Mouse (Mus musculus) intestine, embryonic 14.5 days (tissue): ENCODE data around the gene Tob1. TPM values are rescaled to one million over a fixed set of nuclear protein-coding genes. Genes with fewer than 3 reads are reported as not detected.

Experiments
- ATAC-seq: fragments of 200-750 bp; cut with Nextera tagmentation; replicated peaks from 2 replicates; pipeline ENCODE4 v1.8.0; 2017; ENCODE audit warnings: low read depth, moderate number of reproducible peaks, moderate TSS enrichment, moderate library complexity; ENCODE audit not compliant: low FRiP score, low TSS enrichment
- DNase-seq: peaks from one replicate; pipeline ENCODE4 v3.0.0-alpha.2; 2018; ENCODE audit warnings: low spot score
- H3K27ac ChIP-seq: fragments of 300-500 bp; sonication (generic); 2 replicates; pipeline ENCODE4 v1.5.1; 2014; ENCODE audit warnings: low read depth, mild to moderate bottlenecking, control low read depth
- H3K27me3 ChIP-seq: fragments of 300-500 bp; sonication (generic); replicated peaks from 2 replicates; pipeline ENCODE4 v1.6.1; 2014; ENCODE audit warnings: low read length, control low read depth; ENCODE audit not compliant: control insufficient read depth, insufficient read depth
- H3K36me3 ChIP-seq: fragments of 300-500 bp; sonication (generic); 2 replicates; pipeline ENCODE4 v1.6.1; 2014; ENCODE audit warnings: low read length, control low read depth; ENCODE audit not compliant: control insufficient read depth, insufficient read depth
- H3K4me1 ChIP-seq: fragments of 300-500 bp; sonication (generic); replicated peaks from 2 replicates; pipeline ENCODE4 v1.6.1; 2014; ENCODE audit warnings: low read length, control low read depth, mixed read lengths; ENCODE audit not compliant: control insufficient read depth, insufficient read depth
- H3K4me2 ChIP-seq: fragments of 300-500 bp; sonication (generic); 2 replicates; pipeline ENCODE4 v1.6.1; 2014; ENCODE audit warnings: low read length
- H3K4me3 ChIP-seq: fragments of 300-500 bp; sonication (generic); 2 replicates; pipeline ENCODE4 v1.5.1; 2014; ENCODE audit warnings: low read depth, low read length, control low read depth, mixed read lengths
- H3K9ac ChIP-seq: fragments of 300-500 bp; sonication (generic); 2 replicates; pipeline ENCODE4 v1.6.1; 2014; ENCODE audit warnings: mild to moderate bottlenecking, low read length
- H3K9me3 ChIP-seq: fragments of 300-500 bp; sonication (generic); 2 replicates; pipeline ENCODE4 v1.6.1; 2016; ENCODE audit warnings: low read length, control low read depth; ENCODE audit not compliant: control insufficient read depth
- WGBS: fragments of 180-500 bp; shearing (Covaris S2); extraction: QIAGEN DNeasy Blood & Tissue Kit; methylation state at CpG from one replicate; pipeline ENCODE4 v1.1.7; 2014; 5-methylcytosine and 5-hydroxymethylcytosine counted together
- polyA plus RNA-seq: library from polyadenylated mRNA; unstranded; fragments of >200 nt; fragmentation: Nextera tagmentation; extraction: Ambion mirVana; gene quantifications from 2 replicates; pipeline ENCODE4 v1.2.1, GENCODE M21; 2014

Tob1 gene
- polyA plus RNA-seq, 1 experiment from 2014 or later = 24.1 TPM

DNA sequence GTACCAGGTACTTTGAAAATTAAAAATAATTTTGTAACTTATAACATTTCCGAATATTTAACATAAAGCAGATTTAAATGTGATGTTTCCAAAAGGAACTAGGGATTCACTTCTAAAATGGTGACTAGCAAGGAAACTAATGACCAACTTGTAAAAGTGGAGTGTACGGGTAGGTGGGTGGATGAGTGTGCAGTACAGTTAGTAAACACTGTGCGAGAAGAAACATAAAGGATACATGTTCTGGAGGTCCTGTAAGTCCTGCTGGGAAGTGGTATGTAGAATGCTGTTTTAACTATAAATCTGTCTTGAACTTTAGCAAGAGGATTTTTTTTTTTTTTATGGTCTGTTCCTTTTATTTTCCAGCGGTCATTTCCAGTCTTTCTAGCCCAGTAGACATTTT, 1.7 kb downstream of the Tob1 start:
- DNase-seq (no peak), ATAC-seq (no peak)
- Histone ChIP-seq H3K27me3 (no peaks in the 10 kb centered on the region), H3K4me1 (peaks cover 7% of the 10 kb centered on the region), H3K4me2 (peak overlapping the region; percentile 100), H3K4me3 (peak overlapping the region; percentile 67), H3K9ac (no peak overlapping the region; the same call in 1 of the 2 replicates), H3K9me3 (no peaks in the 10 kb centered on the region), H3K36me3 (peaks cover 19% of the 10 kb centered on the region), H3K27ac (no peak overlapping the region)
- 59% methylated on average over 4 of the region's 4 CpGs for WGBS

DNA sequence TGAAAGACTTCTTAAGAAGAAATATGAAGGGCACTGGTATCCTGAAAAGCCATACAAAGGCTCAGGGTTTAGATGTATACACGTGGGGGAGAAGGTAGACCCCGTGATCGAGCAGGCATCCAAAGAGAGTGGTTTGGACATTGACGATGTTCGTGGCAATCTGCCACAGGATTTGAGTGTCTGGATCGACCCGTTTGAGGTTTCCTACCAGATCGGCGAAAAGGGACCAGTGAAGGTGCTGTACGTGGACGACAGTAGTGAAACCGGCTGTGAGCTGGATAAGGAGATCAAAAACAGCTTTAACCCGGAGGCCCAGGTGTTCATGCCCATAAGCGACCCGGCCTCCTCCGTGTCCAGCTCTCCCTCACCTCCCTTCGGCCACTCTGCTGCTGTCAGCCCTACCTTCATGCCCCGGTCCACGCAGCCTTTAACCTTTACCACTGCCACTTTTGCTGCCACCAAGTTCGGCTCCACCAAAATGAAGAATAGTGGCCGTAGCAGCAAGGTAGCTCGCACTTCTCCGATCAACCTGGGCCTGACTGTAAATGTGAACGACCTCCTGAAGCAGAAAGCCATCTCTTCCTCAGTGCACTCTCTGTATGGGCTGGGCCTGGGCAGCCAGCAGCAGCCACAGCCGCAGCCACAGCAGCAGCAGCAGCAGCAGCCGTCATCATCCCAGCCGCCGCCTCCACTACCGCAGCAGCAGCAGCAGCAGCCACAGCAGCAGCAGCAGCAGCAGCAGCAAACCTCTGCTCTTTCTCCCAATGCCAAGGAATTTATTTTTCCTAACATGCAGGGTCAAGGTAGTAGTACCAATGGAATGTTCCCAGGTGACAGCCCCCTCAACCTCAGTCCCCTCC, 2.7 kb downstream of the Tob1 start:
- Histone ChIP-seq H3K9me3 (no peaks in the 10 kb centered on the region), H3K9ac (no peak overlapping the region), H3K4me2 (no peak overlapping the region), H3K27ac (no peak overlapping the region), H3K36me3 (peaks cover 19% of the 10 kb centered on the region), H3K4me3 (no peak overlapping the region), H3K4me1 (peaks cover 7% of the 10 kb centered on the region), H3K27me3 (no peaks in the 10 kb centered on the region)
- no peak for ATAC-seq
- no peak for DNase-seq
- WGBS = 90% methylated on average over 29 of the region's 29 CpGs

DNA sequence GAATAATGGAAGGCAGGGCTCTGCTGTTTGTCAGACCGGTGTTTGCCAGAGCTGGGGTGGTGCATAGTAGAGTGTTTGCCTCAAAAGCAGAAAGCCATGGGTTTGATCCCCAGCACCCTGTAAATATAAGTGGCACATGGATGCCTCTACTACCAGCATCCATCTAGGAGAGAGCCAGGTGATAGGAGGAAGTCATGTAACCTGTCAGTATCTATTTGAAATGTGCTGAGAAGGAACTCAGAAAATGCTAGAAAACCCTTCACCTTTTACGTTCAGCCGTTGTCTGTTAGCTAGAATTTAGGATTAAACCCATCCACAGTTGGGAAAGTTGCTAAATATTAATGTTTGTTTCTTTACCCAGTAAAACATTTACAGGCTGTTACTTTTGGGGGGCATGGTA, 4.3 kb downstream of the Tob1 start:
- Histone ChIP-seq H3K9ac (no peak overlapping the region), H3K9me3 (no peaks in the 10 kb centered on the region), H3K4me1 (peaks cover 7% of the 10 kb centered on the region), H3K27me3 (no peaks in the 10 kb centered on the region), H3K36me3 (peaks cover 19% of the 10 kb centered on the region), H3K27ac (no peak overlapping the region), H3K4me2 (no peak overlapping the region), H3K4me3 (no peak overlapping the region)
- DNase-seq = no peak
- no peak for ATAC-seq
- WGBS = 90% methylated on average over 3 of the region's 3 CpGs

DNA sequence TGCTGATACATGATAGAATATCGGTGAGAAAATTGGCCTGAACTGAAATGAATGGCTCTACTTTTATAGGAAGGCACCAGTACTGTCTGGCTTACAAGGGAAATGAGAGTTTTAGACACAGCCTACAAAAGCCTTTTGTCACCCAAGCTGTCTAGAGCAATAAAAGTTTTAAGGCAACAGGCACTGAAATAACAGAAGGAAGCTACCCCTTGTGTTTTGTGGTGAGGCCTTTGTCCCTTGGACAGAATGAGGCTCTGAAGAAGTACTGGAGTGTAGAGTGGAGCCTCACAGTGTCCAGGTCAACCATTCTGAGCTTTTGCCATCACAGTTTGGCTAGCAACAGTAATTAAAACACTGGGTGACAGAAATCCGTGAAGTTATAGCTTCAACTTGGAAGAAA, 5.0 kb downstream of the Tob1 start:
- Histone ChIP-seq H3K4me2 (no peak overlapping the region), H3K27ac (no peak overlapping the region), H3K36me3 (peaks cover 19% of the 10 kb centered on the region), H3K9ac (no peak overlapping the region), H3K27me3 (no peaks in the 10 kb centered on the region), H3K4me1 (peaks cover 7% of the 10 kb centered on the region), H3K4me3 (no peak overlapping the region), H3K9me3 (no peaks in the 10 kb centered on the region)
- 47% methylated on average over 2 of the region's 2 CpGs for WGBS
- no peak for ATAC-seq
- DNase-seq = no peak

DNA sequence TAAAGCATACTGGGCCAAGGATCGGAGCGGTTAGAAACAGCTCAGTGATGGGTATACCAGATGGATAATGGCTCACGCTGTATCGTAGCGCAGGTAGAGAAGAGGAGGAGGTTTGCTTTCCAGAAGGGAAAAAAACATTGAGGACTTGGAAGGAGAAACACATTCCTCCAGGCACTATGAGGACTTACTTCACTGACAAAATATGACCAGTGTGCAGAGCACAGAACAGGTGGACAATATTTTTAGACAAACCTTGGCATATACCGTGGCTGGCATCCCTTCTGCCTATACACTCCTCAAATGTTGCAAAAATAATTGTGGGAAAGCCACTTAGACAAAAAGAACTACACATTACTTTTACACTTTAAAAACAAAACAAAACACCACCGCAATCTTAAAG, 10.0 kb downstream of the Tob1 start:
- H3K4me2 ChIP-seq = no peak overlapping the region
- no peak overlapping the region for H3K27ac ChIP-seq
- ATAC-seq (no peak), DNase-seq (no peak)
- H3K36me3 ChIP-seq = no peaks in the 10 kb centered on the region
- H3K9me3 ChIP-seq = no peaks in the 10 kb centered on the region
- no peaks in the 10 kb centered on the region for H3K27me3 ChIP-seq
- H3K4me1 ChIP-seq = no peaks in the 10 kb centered on the region
- H3K9ac ChIP-seq = no peak overlapping the region
- 92% methylated on average over 7 of the region's 7 CpGs for WGBS
- no peak overlapping the region for H3K4me3 ChIP-seq

DNA sequence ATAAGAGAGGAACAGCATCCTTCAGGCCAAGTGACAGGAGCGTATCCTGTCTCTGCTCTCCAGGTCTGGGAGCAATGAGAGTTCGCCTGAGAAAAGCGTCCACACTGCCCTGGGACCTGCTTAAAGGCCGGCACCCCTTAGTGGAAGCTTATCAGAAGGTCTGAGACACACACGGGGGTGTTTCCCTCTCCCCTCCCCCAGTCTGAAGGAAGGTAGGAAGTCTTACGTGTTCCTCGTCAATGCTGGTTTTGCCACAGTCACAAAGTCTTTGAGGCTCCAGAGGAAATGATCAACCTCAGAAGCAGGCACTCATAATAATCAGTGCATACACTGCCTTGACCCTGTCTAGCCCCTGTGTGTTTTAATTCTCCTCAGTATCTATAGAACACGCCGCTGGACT, 12.3 kb downstream of the Tob1 start:
- no peak overlapping the region for H3K4me2 ChIP-seq
- no peaks in the 10 kb centered on the region for H3K9me3 ChIP-seq
- H3K9ac ChIP-seq = no peak overlapping the region
- H3K4me3 ChIP-seq = no peak overlapping the region
- no peak overlapping the region for H3K27ac ChIP-seq
- H3K27me3 ChIP-seq = no peaks in the 10 kb centered on the region
- no peak for DNase-seq
- no peak for ATAC-seq
- 75% methylated on average over 9 of the region's 9 CpGs for WGBS
- no peaks in the 10 kb centered on the region for H3K4me1 ChIP-seq
- H3K36me3 ChIP-seq = no peaks in the 10 kb centered on the region

DNA sequence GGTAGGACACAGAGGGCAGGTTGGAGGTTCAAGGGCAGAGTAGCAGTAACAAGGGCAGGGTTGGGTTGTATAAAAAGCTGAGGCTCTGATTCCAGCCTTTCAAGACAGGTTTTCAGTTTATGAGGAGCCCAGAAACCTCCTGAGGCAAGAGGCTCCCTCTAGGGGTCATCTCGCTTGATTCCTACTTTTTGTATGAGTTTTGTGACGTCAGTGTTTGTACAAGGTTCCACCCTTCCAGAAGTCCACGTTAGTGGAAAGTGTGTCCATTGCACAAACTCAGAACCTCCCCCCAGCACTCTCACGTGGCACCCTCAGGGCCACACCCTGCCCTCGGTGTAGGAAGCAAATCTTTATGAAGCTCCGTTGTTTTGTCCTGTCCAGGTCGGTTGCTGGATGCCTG, 14.7 kb downstream of the Tob1 start:
- ATAC-seq (peak; percentile 70), DNase-seq (peak; percentile 65)
- no peak overlapping the region for H3K9ac ChIP-seq
- 27% methylated on average over 7 of the region's 7 CpGs for WGBS
- no peak overlapping the region for H3K27ac ChIP-seq
- peak overlapping the region; percentile 28 for H3K4me2 ChIP-seq
- H3K4me3 ChIP-seq = no peak overlapping the region
- H3K9me3 ChIP-seq = no peaks in the 10 kb centered on the region
- no peaks in the 10 kb centered on the region; the same call in 1 of the 2 replicates for H3K4me1 ChIP-seq
- H3K36me3 ChIP-seq = no peaks in the 10 kb centered on the region
- H3K27me3 ChIP-seq = no peaks in the 10 kb centered on the region

DNA sequence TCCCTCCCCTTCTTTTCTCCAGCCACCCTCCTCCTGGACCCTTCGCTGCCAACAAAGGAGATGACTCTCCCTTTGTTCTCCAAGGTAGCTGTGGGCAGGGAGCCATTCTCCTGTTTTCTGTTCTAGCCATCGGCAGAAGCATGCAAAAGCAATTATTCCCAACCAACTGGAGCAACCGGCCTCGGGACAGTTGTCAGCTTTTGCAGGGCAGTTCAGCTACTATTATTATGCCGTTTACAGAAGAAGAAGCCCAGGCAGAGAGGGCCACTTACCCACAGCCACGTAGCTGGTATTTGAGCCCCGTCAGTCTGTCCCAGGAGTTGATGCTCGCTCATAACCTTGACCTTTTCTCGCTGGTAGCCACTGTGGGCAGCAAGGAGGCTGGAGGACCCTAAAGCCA, 17.2 kb downstream of the Tob1 start:
- DNase-seq (no peak), ATAC-seq (no peak)
- Histone ChIP-seq H3K4me1 (peaks cover 6% of the 10 kb centered on the region), H3K9me3 (no peaks in the 10 kb centered on the region), H3K4me2 (no peak overlapping the region), H3K27me3 (no peaks in the 10 kb centered on the region), H3K4me3 (no peak overlapping the region), H3K36me3 (no peaks in the 10 kb centered on the region), H3K9ac (no peak overlapping the region), H3K27ac (no peak overlapping the region)
- WGBS = 56% methylated on average over 9 of the region's 9 CpGs
